Mouse (Mus musculus): ENCODE results near the gene Igdcc3. TPM values are rescaled to one million over a fixed set of nuclear protein-coding genes. Genes with fewer than 3 reads are reported as not detected.
"Not testable (repeated sequence)": the region's sequence is repeated elsewhere in the genome, so short reads cannot be mapped to it uniquely, and the experiment has no call there.

Igdcc3 gene
- polyA plus RNA-seq, 2 experiments = 1.1 to 1.2 TPM

DNA sequence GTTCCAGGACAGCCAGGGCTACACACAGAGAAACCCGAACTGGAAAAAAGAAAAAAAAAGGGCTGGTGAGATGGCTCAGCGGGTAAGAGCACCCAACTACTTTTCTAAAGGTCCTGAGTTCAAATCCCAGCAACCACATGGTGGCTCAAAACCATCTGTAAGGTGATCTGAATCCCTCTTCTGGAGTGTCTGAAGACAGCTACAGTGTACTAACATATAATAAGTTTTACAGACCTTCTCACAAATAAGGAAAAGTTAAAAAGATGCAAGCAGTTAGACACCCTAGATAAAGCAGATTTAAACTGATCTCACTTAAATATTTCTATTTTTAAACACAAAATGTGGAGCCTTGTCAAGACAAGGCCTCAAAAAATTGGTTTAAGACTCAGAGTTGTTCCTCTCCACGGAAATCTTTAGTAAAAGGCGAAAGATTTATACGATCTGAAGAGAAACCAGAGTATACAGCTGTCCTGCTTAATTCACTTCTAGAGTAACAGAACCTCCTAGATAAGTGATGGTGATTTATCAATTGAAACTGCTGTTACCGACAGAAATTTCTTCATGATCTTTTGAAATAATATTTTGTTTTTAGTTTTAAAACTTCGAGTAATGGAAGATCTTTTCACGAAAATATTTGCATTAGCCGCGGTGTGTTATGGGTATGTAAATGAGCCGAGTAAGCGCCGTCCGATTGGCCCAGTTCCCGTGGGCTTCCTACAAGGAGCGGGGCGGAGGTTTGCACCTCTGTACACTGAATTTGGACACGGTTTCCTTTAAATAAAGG is 60.6 kb downstream of the Igdcc3 start:
- Histone ChIP-seq H3K4me2 (replicated peaks; ENCODE audit: low read depth, low read length, severe bottlenecking) (peak overlapping the region; percentile 46), H3K36me3 (ENCODE audit: control insufficient read depth, insufficient read depth, low read length) (no peaks in the 10 kb centered on the region), H3K27ac (replicated peaks; ENCODE audit: low read depth, low read length) (peak overlapping the region; percentile 43), H3K4me3 (replicated peaks; ENCODE audit: low read length) (peak overlapping the region; percentile 25), H3K9me3 (ENCODE audit: control insufficient read depth, low read length) (no peaks in the 10 kb centered on the region), H3K9ac (ENCODE audit: low read depth, low read length, severe bottlenecking) (peak overlapping the region; percentile 46), H3K4me1 (ENCODE audit: control insufficient read depth, insufficient read depth, low read length) (no peaks in the 10 kb centered on the region), H3K27me3 (ENCODE audit: control insufficient read depth, insufficient read depth, low read length) (no peaks in the 10 kb centered on the region)
- DNase-seq (ENCODE audit: low spot score) (peak; percentile 93), ATAC-seq (ENCODE audit: low FRiP score, low read depth) (peak; percentile 89)
- peak; percentile 47; the same call in 1 of the 2 replicates for TF ChIP-seq POLR2A (IDR thresholded peaks at IDR 0.05; ENCODE audit: borderline replicate concordance, extremely low read depth, insufficient read depth, insufficient read length)
- WGBS = under 1% methylated on average over 18 of the region's 18 CpGs

- ATAC-seq (ENCODE audit: low FRiP score, low read depth) = no peak
- Histone ChIP-seq H3K4me3 (replicated peaks; ENCODE audit: low read length) (peak overlapping the region; percentile 25), H3K9ac (ENCODE audit: low read depth, low read length, severe bottlenecking) (peak overlapping the region; percentile 46)
Observed at GRCm38 (mm10) chr9:65202165-65202754, 61.3 kb downstream of the Igdcc3 start.

DNA sequence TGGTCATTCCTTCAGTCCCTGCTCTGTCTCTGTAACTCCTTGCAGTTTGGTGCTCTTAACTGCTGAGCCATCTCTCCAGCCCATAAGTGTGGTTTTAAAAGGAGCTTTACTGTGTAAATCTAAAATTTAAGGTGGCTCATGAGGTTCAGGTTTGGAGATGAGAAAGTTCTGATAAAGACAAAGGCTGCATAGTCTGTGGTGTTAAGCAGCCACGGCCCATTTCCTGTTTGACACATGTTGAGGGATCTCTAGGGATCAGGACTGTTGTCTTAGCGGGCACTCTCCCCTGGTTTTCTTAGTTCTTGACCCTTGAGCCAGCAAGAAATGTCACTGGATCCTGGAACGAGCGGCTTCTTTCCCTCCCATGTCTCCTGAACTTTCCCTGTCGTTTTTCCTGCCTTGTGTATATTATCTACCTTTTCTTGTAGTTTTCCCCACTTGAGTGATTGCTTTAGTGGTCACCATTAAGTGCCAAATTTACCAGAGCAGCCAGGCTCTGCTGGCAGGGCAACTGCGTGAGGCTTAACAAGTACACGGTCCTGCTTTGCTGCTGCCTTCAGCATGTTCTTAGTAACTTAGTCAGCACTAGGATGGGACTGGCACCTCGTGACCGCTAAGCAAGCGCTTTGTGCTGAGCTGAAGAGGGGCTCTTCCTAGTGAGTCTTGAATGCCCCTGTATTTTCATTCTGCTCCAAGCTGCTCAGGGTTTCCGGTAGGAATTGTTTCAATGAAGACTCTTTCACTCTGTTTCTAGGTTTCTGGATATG is 64.2 kb downstream of the Igdcc3 start:
- DNase-seq (ENCODE audit: low spot score) (no peak), ATAC-seq (ENCODE audit: low FRiP score, low read depth) (no peak)
- Histone ChIP-seq H3K4me1 (ENCODE audit: control insufficient read depth, insufficient read depth, low read length) (no peaks in the 10 kb centered on the region), H3K27me3 (ENCODE audit: control insufficient read depth, insufficient read depth, low read length) (no peaks in the 10 kb centered on the region), H3K36me3 (ENCODE audit: control insufficient read depth, insufficient read depth, low read length) (no peaks in the 10 kb centered on the region), H3K4me3 (replicated peaks; ENCODE audit: low read length) (no peak overlapping the region), H3K27ac (replicated peaks; ENCODE audit: low read depth, low read length) (no peak overlapping the region), H3K9me3 (ENCODE audit: control insufficient read depth, low read length) (no peaks in the 10 kb centered on the region), H3K9ac (ENCODE audit: low read depth, low read length, severe bottlenecking) (no peak overlapping the region), H3K4me2 (replicated peaks; ENCODE audit: low read depth, low read length, severe bottlenecking) (no peak overlapping the region)
- TF ChIP-seq POLR2A (IDR thresholded peaks at IDR 0.05; ENCODE audit: borderline replicate concordance, extremely low read depth, insufficient read depth, insufficient read length) = no peak
- 63% methylated on average over 11 of the region's 11 CpGs for WGBS

More at GRCm38 (mm10) chr9:65202165-65202754, 61.3 kb downstream of the Igdcc3 start:
- no peak for TF ChIP-seq POLR2A (IDR thresholded peaks at IDR 0.05; ENCODE audit: borderline replicate concordance, extremely low read depth, insufficient read depth, insufficient read length)
- WGBS = 33% methylated on average over 11 of the region's 11 CpGs
- no peaks in the 10 kb centered on the region for H3K9me3 ChIP-seq (ENCODE audit: control insufficient read depth, low read length)
- H3K4me2 ChIP-seq (replicated peaks; ENCODE audit: low read depth, low read length, severe bottlenecking) = peak overlapping the region; percentile 46
- H3K4me1 ChIP-seq (ENCODE audit: control insufficient read depth, insufficient read depth, low read length) = no peaks in the 10 kb centered on the region
- no peaks in the 10 kb centered on the region for H3K27me3 ChIP-seq (ENCODE audit: control insufficient read depth, insufficient read depth, low read length)
- no peaks in the 10 kb centered on the region for H3K36me3 ChIP-seq (ENCODE audit: control insufficient read depth, insufficient read depth, low read length)
- peak overlapping the region; percentile 39 for H3K27ac ChIP-seq (replicated peaks; ENCODE audit: low read depth, low read length)
- DNase-seq (ENCODE audit: low spot score) = no peak

- H3K9ac ChIP-seq (ENCODE audit: low read depth, low read length, severe bottlenecking); DNase-seq (ENCODE audit: low spot score); H3K4me2 ChIP-seq (replicated peaks; ENCODE audit: low read depth, low read length, severe bottlenecking); H3K27me3 ChIP-seq (ENCODE audit: control insufficient read depth, insufficient read depth, low read length); H3K9me3 ChIP-seq (ENCODE audit: control insufficient read depth, low read length); H3K27ac ChIP-seq (replicated peaks; ENCODE audit: low read depth, low read length); H3K4me3 ChIP-seq (replicated peaks; ENCODE audit: low read length); ATAC-seq (ENCODE audit: low FRiP score, low read depth); H3K4me1 ChIP-seq (ENCODE audit: control insufficient read depth, insufficient read depth, low read length); H3K36me3 ChIP-seq (ENCODE audit: control insufficient read depth, insufficient read depth, low read length): not testable (repeated sequence)
- WGBS = 90% methylated on average over 9 of the region's 9 CpGs
Observed at GRCm38 (mm10) chr9:65207041-65207815, 66.2 kb downstream of the Igdcc3 start.
